In the genomic region with DNA sequence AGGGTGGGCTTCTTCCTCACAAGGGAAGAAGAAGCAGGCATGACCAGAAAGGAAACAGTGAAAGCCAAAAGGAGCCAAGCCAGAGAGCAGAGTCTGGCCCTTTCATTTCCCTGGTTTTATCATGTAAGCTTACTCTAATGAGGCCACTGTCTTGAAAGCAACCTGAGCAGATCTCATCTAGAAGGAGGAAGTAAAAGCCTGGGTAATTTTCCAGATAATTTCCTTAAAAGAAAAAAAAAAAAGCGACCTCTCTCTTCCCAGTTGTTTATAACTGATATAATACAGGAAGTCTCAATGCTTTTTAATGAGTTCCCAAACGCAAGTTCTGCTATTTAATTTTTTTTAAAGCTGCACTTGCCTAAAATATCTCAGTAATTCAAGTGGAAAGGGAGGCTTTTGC, we compare ENCODE assay signal across 16 mouse cellular contexts.
DNase-seq lines count a peak whose midpoint lies in the region; ATAC-seq and TF ChIP-seq lines count a peak whose summit lies in the region.
"Had no signal": no experiment of that assay in that cellular context is flagged by ENCODE, and none has a peak within 500 bp of the region (broad histone marks: within the 10 kb centered on the region; RNA-seq: fewer than 3 reads in every experiment).

No protein-coding gene starts in this region.

- ATAC-seq in hindbrain, embryonic 13.5 days (ENCODE audit: low FRiP score): no peak
- no peak for ATAC-seq in hindbrain, embryonic 11.5 days (ENCODE audit: low FRiP score)
- no peak for ATAC-seq in liver, embryonic 12.5 days
- ATAC-seq in midbrain, embryonic 16.5 days: no peak

- TF ChIP-seq CTCF in liver, adult 2 months (IDR thresholded peaks at IDR 0.05; ENCODE audit: low read depth, low read length): no peak
- no peak for TF ChIP-seq CTCF in bone marrow macrophage, adult 2 months (IDR thresholded peaks at IDR 0.05; ENCODE audit: low read depth, low read length)

- peak overlapping the region; percentile 84 for H3K27ac ChIP-seq in hindbrain, embryonic 13.5 days
- no peak overlapping the region for H3K27ac ChIP-seq in hindbrain, embryonic 11.5 days (ENCODE audit: low read depth, low read length)
- H3K27ac ChIP-seq in liver, adult 2 months (replicated peaks; ENCODE audit: insufficient read depth, low read depth, low read length): 0 out of 2 replicates have a peak overlapping the region, but pooled peaks have one; percentile 9
- H3K27ac ChIP-seq in liver, embryonic 12.5 days: no peak overlapping the region
- H3K27ac ChIP-seq in bone marrow macrophage, adult 2 months (ENCODE audit: insufficient read depth, low read depth, low read length): peak overlapping the region; percentile 51
- peak overlapping the region; percentile 86 for H3K27ac ChIP-seq in midbrain, embryonic 16.5 days (ENCODE audit: low read length)
- H3K27ac ChIP-seq: forebrain, embryonic 12.5 days; heart, embryonic 15.5 days; limb, embryonic 12.5 days; liver, embryonic 15.5 days had no signal

- H3K36me3 ChIP-seq in hindbrain, embryonic 13.5 days: no peaks in the 10 kb centered on the region
- no peaks in the 10 kb centered on the region for H3K36me3 ChIP-seq in hindbrain, embryonic 11.5 days (ENCODE audit: control insufficient read depth, insufficient read depth, low read length)
- no peaks in the 10 kb centered on the region for H3K36me3 ChIP-seq in liver, adult 2 months (ENCODE audit: control insufficient read depth, insufficient read depth, low read length)
- H3K36me3 ChIP-seq in liver, embryonic 12.5 days: no peaks in the 10 kb centered on the region
- no peaks in the 10 kb centered on the region for H3K36me3 ChIP-seq in midbrain, embryonic 16.5 days (ENCODE audit: control insufficient read depth, insufficient read depth, low read length)
- H3K36me3 ChIP-seq: forebrain, embryonic 12.5 days; heart, embryonic 15.5 days; limb, embryonic 12.5 days; liver, embryonic 15.5 days had no signal

- peaks cover 52% of the 10 kb centered on the region for H3K4me1 ChIP-seq in hindbrain, embryonic 13.5 days (replicated peaks)
- H3K4me1 ChIP-seq in hindbrain, embryonic 11.5 days (replicated peaks; ENCODE audit: control insufficient read depth, insufficient read depth, low read length): peaks cover 4% of the 10 kb centered on the region; the same call in 1 of the 2 replicates
- H3K4me1 ChIP-seq in liver, adult 2 months (ENCODE audit: control insufficient read depth, insufficient read depth, low read length): peaks cover 4% of the 10 kb centered on the region
- H3K4me1 ChIP-seq in liver, embryonic 12.5 days: no peaks in the 10 kb centered on the region; the same call in 1 of the 2 replicates
- H3K4me1 ChIP-seq in bone marrow macrophage, adult 2 months (ENCODE audit: control insufficient read depth, insufficient read depth, low read length): peaks cover 40% of the 10 kb centered on the region
- peaks cover 57% of the 10 kb centered on the region for H3K4me1 ChIP-seq in midbrain, embryonic 16.5 days (ENCODE audit: control insufficient read depth, insufficient read depth, low read length)
- H3K4me1 ChIP-seq: liver, embryonic 15.5 days had no signal

- H3K9me3 ChIP-seq in hindbrain, embryonic 13.5 days: no peaks in the 10 kb centered on the region
- no peaks in the 10 kb centered on the region for H3K9me3 ChIP-seq in hindbrain, embryonic 11.5 days (ENCODE audit: control insufficient read depth, low read length)
- H3K9me3 ChIP-seq in liver, embryonic 12.5 days (replicated peaks): no peaks in the 10 kb centered on the region
- no peaks in the 10 kb centered on the region for H3K9me3 ChIP-seq in midbrain, embryonic 16.5 days (replicated peaks; ENCODE audit: control insufficient read depth, low read length, poor library complexity, severe bottlenecking)
- H3K9me3 ChIP-seq: forebrain, embryonic 12.5 days; heart, embryonic 15.5 days; limb, embryonic 12.5 days; liver, embryonic 15.5 days had no signal

- no peak overlapping the region for H3K9ac ChIP-seq in hindbrain, embryonic 13.5 days
- H3K9ac ChIP-seq in hindbrain, embryonic 11.5 days (ENCODE audit: low read depth, low read length): no peak overlapping the region
- H3K9ac ChIP-seq in liver, adult 2 months (ENCODE audit: low read depth, low read length): no peak overlapping the region
- H3K9ac ChIP-seq in liver, embryonic 12.5 days: no peak overlapping the region
- H3K9ac ChIP-seq in midbrain, embryonic 16.5 days (ENCODE audit: low read depth, low read length): no peak overlapping the region
- H3K9ac ChIP-seq: forebrain, embryonic 12.5 days; heart, embryonic 15.5 days; limb, embryonic 12.5 days; liver, embryonic 15.5 days had no signal

- 85% methylated on average over 2 of the region's 2 CpGs for WGBS in hindbrain, embryonic 13.5 days
- WGBS in hindbrain, embryonic 11.5 days: 86% methylated on average over 2 of the region's 2 CpGs
- 68% methylated on average over 2 of the region's 2 CpGs for WGBS in liver, adult 2 months
- 27% methylated on average over 2 of the region's 2 CpGs for WGBS in liver, embryonic 12.5 days (ENCODE audit: insufficient replicate concordance)
- 75% methylated on average over 2 of the region's 2 CpGs for WGBS in midbrain, embryonic 16.5 days

- H3K4me3 ChIP-seq in hindbrain, embryonic 13.5 days: no peak overlapping the region
- H3K4me3 ChIP-seq in hindbrain, embryonic 11.5 days (ENCODE audit: low read depth, low read length): no peak overlapping the region
- no peak overlapping the region for H3K4me3 ChIP-seq in liver, adult 2 months (ENCODE audit: insufficient read depth, low read depth, low read length)
- H3K4me3 ChIP-seq in liver, embryonic 12.5 days: no peak overlapping the region
- H3K4me3 ChIP-seq in bone marrow macrophage, adult 2 months (ENCODE audit: insufficient read depth, low read length): no peak overlapping the region
- no peak overlapping the region for H3K4me3 ChIP-seq in midbrain, embryonic 16.5 days (ENCODE audit: low read depth, low read length)
- H3K4me3 ChIP-seq: forebrain, embryonic 12.5 days; heart, embryonic 15.5 days; limb, embryonic 12.5 days; liver, embryonic 15.5 days had no signal

- H3K79me2 ChIP-seq in liver, adult 2 months (ENCODE audit: control insufficient read depth, insufficient read depth, low read length): no peaks in the 10 kb centered on the region

- no peak for DNase-seq in hindbrain, embryonic 11.5 days (ENCODE audit: low spot score)
- peak; percentile 25 for DNase-seq in liver, adult 2 months (ENCODE audit: extremely low read depth, low read depth, low spot score)
- DNase-seq in adrenal gland, postnatal 25 days: no peak
- no peak for DNase-seq in lung, postnatal 10 days
- DNase-seq: cerebellum, adult 11 months; cerebellum, postnatal 14 days; heart, adult 18-20 months; lung, postnatal 14 days had no signal

- TF ChIP-seq POLR2A in liver, adult 2 months (IDR thresholded peaks at IDR 0.05; ENCODE audit: extremely low read depth, insufficient read depth, low read length): no peak
- no peak for TF ChIP-seq POLR2A in bone marrow macrophage, adult 2 months (IDR thresholded peaks at IDR 0.05; ENCODE audit: borderline replicate concordance, low read depth, low read length)

- H3K27me3 ChIP-seq in hindbrain, embryonic 13.5 days: no peaks in the 10 kb centered on the region
- H3K27me3 ChIP-seq in hindbrain, embryonic 11.5 days (ENCODE audit: control insufficient read depth, insufficient read depth, low read length): no peaks in the 10 kb centered on the region
- no peaks in the 10 kb centered on the region for H3K27me3 ChIP-seq in liver, adult 2 months (ENCODE audit: control insufficient read depth, insufficient read depth, low read length)
- no peaks in the 10 kb centered on the region for H3K27me3 ChIP-seq in liver, embryonic 12.5 days (replicated peaks)
- H3K27me3 ChIP-seq in midbrain, embryonic 16.5 days (ENCODE audit: control insufficient read depth, insufficient read depth, low read depth, low read length): no peaks in the 10 kb centered on the region
- H3K27me3 ChIP-seq: forebrain, embryonic 12.5 days; heart, embryonic 15.5 days; limb, embryonic 12.5 days; liver, embryonic 15.5 days had no signal

- no peak overlapping the region for H3K4me2 ChIP-seq in hindbrain, embryonic 13.5 days
- no peak overlapping the region for H3K4me2 ChIP-seq in hindbrain, embryonic 11.5 days (replicated peaks; ENCODE audit: low read depth, low read length)
- H3K4me2 ChIP-seq in liver, embryonic 12.5 days: no peak overlapping the region
- no peak overlapping the region for H3K4me2 ChIP-seq in midbrain, embryonic 16.5 days (ENCODE audit: low read length)
- H3K4me2 ChIP-seq: forebrain, embryonic 12.5 days; heart, embryonic 15.5 days; limb, embryonic 12.5 days; liver, embryonic 15.5 days had no signal

Comparison
In these comparisons a context has a peak if more than half of its experiments do, and no peak if none do; other contexts are left out.
1. H3K27ac ChIP-seq: peak in hindbrain, embryonic 13.5 days (single experiment), liver, adult 2 months (single experiment), bone marrow macrophage, adult 2 months (single experiment) and midbrain, embryonic 16.5 days (single experiment); none in hindbrain, embryonic 11.5 days (single experiment) and liver, embryonic 12.5 days (single experiment).